Mouse (Mus musculus) liver, embryonic 18 days (tissue): ENCODE measurements around the gene Gm26566. TPM values are rescaled to one million over a fixed set of nuclear protein-coding genes. Genes with fewer than 3 reads are reported as not detected.

ENCODE experiments used
- polyA plus RNA-seq: library from polyadenylated mRNA; depleted of rRNA; stranded (reverse); fragments of >200 nt; gene quantifications from 2 replicates; pipeline ENCODE4 v1.2.3, GENCODE M21; 2012; rRNA removed

Gene Gm26566
- 0.03 and 0.05 TPM in 2 replicates for polyA plus RNA-seq

DNA sequence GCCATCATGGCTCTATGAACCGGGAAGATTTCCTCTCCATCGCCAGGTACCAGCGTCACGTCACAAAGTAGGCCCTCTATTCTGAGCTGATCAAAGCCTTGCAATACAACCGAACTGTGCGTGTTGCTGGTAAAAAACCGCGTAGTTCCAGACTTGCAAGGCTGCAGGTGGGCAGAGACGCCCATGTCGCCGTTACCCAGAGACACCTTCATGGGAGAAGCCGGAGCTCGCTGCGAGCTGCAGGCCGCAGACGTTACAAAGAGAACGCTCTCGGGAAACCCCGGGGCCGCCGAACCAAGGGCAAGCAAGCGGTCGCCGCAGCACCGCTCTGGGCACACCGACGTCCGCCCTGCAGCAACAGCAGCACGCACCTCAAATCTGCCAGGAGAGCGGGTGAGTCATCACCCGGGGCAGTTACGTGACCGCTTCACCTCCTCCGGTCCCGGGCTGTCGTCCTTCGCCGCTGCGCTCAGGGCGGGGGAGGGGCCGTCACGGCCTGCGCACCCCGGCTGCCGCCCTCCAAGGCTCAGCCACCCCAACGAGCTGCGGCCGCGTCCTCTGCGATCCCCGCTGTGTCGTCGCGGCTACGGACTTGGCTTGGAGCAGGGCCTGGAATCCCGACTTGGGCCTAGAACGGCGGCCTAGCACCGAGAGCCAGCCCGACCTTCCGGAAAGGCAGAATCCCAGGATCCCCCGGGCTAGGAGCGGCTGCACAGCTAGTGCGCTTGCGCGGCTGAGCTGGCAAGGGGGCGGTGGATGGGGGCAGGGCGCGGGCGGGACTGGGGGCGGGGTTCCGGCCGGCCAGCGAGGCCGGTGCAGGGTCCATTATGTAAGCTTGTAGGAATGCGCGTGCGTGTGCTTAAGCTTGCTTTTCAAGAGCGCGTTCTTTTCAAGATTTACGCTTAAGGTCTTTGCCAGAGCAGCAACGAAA lies at the start of gene Gm26566, which contains the start of gene Klhl9:
Gene Gm26566, plus strand, starts transcription at position 15 of the 931 bp plus-strand sequence.
Gene Klhl9, minus strand, starts transcription at position 675 of the 931 bp plus-strand sequence.

DNA sequence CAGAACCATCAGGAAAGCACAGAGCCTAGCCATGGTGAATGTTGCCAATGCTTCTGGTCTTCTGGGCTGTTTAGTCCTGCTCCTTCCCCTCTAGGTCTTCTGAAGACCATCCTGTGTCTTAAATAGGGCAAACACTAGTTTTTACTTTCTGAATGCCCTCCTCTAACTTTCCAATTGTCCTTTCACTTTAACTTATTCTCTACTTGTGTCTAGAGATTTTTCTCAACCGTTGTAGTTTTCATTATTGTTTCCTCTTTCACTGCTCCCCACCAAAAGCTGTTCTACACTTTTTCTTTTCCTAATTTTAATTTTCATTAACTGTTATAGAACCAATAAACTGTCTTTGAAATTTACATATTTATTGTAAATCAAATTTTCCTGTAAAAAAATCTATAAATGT lies 44.8 kb upstream of the Gm26566 start, which contains the start of gene Ifna16:
Gene Ifna16, minus strand, starts transcription at position 101 of the 400 bp plus-strand sequence.

DNA sequence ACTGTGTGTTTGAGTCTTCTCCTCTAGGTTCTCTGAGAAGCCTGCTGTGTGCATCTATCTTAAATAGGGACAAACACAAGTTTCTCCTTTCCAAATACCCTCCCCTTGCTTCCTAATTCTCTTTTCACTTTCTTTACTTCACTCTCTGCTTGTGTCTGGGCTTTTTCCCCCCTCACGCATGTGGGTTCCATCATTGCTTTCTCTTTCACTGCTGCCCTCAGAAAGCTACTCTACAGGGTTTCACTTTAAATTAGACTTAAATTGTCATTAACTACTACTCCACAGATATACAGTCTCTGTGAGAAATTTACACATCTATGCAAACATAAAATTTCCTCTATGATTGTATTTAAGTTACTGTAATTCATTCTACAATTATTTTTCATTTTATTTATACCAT lies 37.8 kb upstream of the Gm26566 start, which contains the start of gene Ifna2:
Gene Ifna2, minus strand, starts transcription at position 101 of the 400 bp plus-strand sequence.

DNA sequence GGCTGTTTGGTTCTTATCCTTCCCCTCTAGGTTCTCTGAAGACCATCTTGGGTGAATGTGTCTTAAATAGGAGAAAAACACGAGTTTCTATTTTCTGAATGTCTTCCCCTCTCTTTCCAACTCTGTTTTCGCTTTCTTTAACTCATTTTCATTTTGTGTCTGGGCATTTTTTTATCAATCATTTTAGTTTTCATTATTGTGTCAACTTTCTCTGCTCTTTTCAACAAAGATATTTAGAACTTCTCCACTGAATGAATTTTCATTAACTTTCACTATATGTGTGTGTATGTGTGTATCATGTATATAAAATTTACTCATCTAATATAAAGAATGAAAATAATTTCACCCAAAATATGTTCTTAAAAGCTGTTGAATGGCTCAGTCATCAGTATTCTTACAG lies 30.3 kb upstream of the Gm26566 start, which contains the start of gene Ifnab:
Gene Ifnab, minus strand, starts transcription at position 101 of the 400 bp plus-strand sequence.

DNA sequence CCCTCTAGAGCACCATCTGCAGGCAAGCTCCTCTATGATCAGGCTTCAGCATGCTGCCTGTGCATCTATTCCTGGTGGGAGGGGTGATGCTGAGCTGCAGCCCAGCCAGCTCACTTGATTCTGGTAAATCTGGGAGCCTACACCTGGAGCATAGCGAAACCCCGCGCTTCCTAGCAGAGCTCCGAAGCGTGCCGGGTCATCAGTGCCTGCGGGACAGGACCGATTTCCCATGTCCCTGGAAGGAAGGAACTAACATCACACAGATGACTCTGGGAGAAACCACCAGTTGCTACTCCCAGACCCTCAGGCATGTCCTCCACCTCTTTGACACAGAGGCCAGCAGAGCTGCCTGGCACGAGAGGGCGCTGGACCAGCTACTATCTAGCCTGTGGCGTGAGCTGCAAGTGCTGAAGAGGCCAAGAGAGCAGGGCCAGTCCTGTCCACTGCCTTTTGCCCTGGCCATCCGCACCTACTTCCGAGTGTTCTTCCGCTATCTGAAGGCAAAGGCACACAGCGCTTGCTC lies 33.3 kb downstream of the Gm26566 start, which contains the start of gene Gm13271:
Gene Gm13271, plus strand, starts transcription at position 51 of the 523 bp plus-strand sequence.

DNA sequence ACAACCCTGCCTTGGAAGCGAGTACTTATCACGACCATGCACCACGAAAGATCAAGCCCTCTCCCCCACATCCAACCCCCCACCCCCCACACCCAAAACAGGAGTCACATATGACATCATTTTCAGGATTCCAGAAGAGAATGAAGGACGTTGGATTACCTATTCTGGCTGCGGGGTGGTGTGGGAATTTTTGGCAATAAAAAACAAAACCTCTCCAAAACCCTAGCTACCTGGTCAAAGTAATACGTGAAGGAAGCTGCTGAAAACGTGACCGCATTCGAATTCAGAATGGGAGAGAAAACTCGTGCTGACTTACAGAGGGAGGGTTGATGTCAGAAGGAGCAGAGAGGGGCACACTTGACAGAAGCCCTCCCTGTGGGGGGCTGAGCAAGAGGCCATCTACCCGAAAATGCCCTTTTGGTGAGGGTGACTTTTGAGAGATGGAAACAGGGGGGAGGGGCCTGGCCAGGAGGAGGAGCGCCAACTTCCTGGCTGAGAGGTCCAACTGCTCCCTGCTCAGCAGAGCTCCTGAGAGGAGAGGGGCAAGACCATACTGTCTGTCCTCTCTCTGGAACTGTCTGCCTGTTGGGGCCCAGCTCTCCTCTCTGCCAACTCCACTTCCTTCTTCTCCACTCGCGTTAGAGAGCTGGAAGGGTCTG lies 38.1 kb downstream of the Gm26566 start, which contains the start of gene Gm13283:
Gene Gm13283, plus strand, starts transcription at position 510 of the 659 bp plus-strand sequence.

Other genes starting within 250 kb of the Gm26566 start
- not detected in 2 replicates for gene Ifnb1, start 199.0 kb upstream of the Gm26566 start, polyA plus RNA-seq
- not detected in 2 replicates for gene Ifna15, start 163.6 kb upstream of the Gm26566 start, polyA plus RNA-seq
- gene Ifna14, start 150.0 kb upstream of the Gm26566 start, polyA plus RNA-seq = not detected in 2 replicates
- gene Ifna9, start 129.4 kb upstream of the Gm26566 start, polyA plus RNA-seq = not detected in 2 replicates
- gene Ifna12, start 118.4 kb upstream of the Gm26566 start, polyA plus RNA-seq = not detected in 2 replicates
- not detected in 2 replicates for gene C87499, start 87.4 kb upstream of the Gm26566 start, polyA plus RNA-seq
- gene Ifna13, start 77.3 kb upstream of the Gm26566 start, polyA plus RNA-seq = not detected in 2 replicates
- not detected in 2 replicates for gene Ifna16, start 44.9 kb upstream of the Gm26566 start, polyA plus RNA-seq
- not detected in 2 replicates for gene Ifna2, start 37.9 kb upstream of the Gm26566 start, polyA plus RNA-seq
- not detected in 2 replicates for gene Ifnab, start 30.4 kb upstream of the Gm26566 start, polyA plus RNA-seq
- 9.8 and 10.8 TPM in 2 replicates for gene Klhl9, start 660 bp downstream of the Gm26566 start, polyA plus RNA-seq
- gene Gm13271, start 33.1 kb downstream of the Gm26566 start, polyA plus RNA-seq = not detected in 2 replicates
- 0.04 TPM in 1 of 2 replicates, not detected in the other for gene Gm13283, start 38.3 kb downstream of the Gm26566 start, polyA plus RNA-seq
- not detected in 2 replicates for gene Gm13290, start 52.0 kb downstream of the Gm26566 start, polyA plus RNA-seq
- not detected in 2 replicates for gene Gm13289, start 55.1 kb downstream of the Gm26566 start, polyA plus RNA-seq
- gene Gm13272, start 58.0 kb downstream of the Gm26566 start, polyA plus RNA-seq = not detected in 2 replicates
- 0.02 and 0.04 TPM in 2 replicates for gene Ifnz, start 60.3 kb downstream of the Gm26566 start, polyA plus RNA-seq
- not detected in 2 replicates for gene Gm13276, start 63.9 kb downstream of the Gm26566 start, polyA plus RNA-seq
- not detected in 2 replicates for gene Gm13277, start 66.8 kb downstream of the Gm26566 start, polyA plus RNA-seq
- not detected in 2 replicates for gene Gm13278, start 69.7 kb downstream of the Gm26566 start, polyA plus RNA-seq
- not detected in 2 replicates for gene Gm13275, start 72.7 kb downstream of the Gm26566 start, polyA plus RNA-seq
- gene Gm13279, start 75.6 kb downstream of the Gm26566 start, polyA plus RNA-seq = not detected in 2 replicates
- gene Gm13285, start 77.9 kb downstream of the Gm26566 start, polyA plus RNA-seq = not detected in 2 replicates
- not detected in 2 replicates for gene Gm13287, start 81.4 kb downstream of the Gm26566 start, polyA plus RNA-seq
- 0.02 TPM in 1 of 2 replicates, not detected in the other for gene Gm13288, start 83.7 kb downstream of the Gm26566 start, polyA plus RNA-seq
- gene Ifna7, start 94.4 kb downstream of the Gm26566 start, polyA plus RNA-seq = not detected in 2 replicates
- not detected in 2 replicates for gene Ifna11, start 98.2 kb downstream of the Gm26566 start, polyA plus RNA-seq
- gene Ifna6, start 105.6 kb downstream of the Gm26566 start, polyA plus RNA-seq = not detected in 2 replicates
- gene Ifna5, start 113.7 kb downstream of the Gm26566 start, polyA plus RNA-seq = not detected in 2 replicates
- not detected in 2 replicates for gene Ifna4, start 120.1 kb downstream of the Gm26566 start, polyA plus RNA-seq
- gene Ifna1, start 128.3 kb downstream of the Gm26566 start, polyA plus RNA-seq = not detected in 2 replicates
- not detected in 2 replicates for gene Ifne, start 158.4 kb downstream of the Gm26566 start, polyA plus RNA-seq